13 mouse cellular contexts compared by ENCODE assay signal in genomic region chr12:12802396-12802795, GRCm38 (mm10).
DNase-seq lines count a peak whose midpoint lies in the region; ATAC-seq and TF ChIP-seq lines count a peak whose summit lies in the region.
"Had no signal": no experiment of that assay in that cellular context is flagged by ENCODE, and none has a peak within 500 bp of the region (broad histone marks: within the 10 kb centered on the region; RNA-seq: fewer than 3 reads in every experiment).

No protein-coding gene starts in this region.

- WGBS in heart, embryonic 10.5 days = 29% methylated on average over 11 of the region's 11 CpGs
- WGBS in hindbrain, embryonic 16.5 days = 12% methylated on average over 11 of the region's 11 CpGs
- 19% methylated on average over 11 of the region's 11 CpGs for WGBS in midbrain, postnatal 0 days

- H3K4me3 ChIP-seq in heart, embryonic 10.5 days = no peak overlapping the region
- no peak overlapping the region for H3K4me3 ChIP-seq in hindbrain, embryonic 16.5 days (ENCODE audit: low read length)
- H3K4me3 ChIP-seq in midbrain, postnatal 0 days (ENCODE audit: low read depth, low read length) = no peak overlapping the region
- H3K4me3 ChIP-seq: heart, adult 2 months had no signal

- H3K36me3 ChIP-seq in heart, embryonic 10.5 days = no peaks in the 10 kb centered on the region
- H3K36me3 ChIP-seq in hindbrain, embryonic 16.5 days (ENCODE audit: control insufficient read depth, insufficient read depth, low read length) = no peaks in the 10 kb centered on the region
- no peaks in the 10 kb centered on the region for H3K36me3 ChIP-seq in midbrain, postnatal 0 days (ENCODE audit: insufficient read depth, low read length)

- H3K4me2 ChIP-seq in hindbrain, embryonic 16.5 days (ENCODE audit: low read length) = no peak overlapping the region
- no peak overlapping the region for H3K4me2 ChIP-seq in midbrain, postnatal 0 days (ENCODE audit: low read depth, low read length, poor library complexity, severe bottlenecking)

- no peaks in the 10 kb centered on the region for H3K27me3 ChIP-seq in heart, embryonic 10.5 days (ENCODE audit: insufficient read depth, poor library complexity, severe bottlenecking)
- 0 out of 2 replicates have a peak, but pooled peaks cover 3% of the 10 kb centered on the region for H3K27me3 ChIP-seq in hindbrain, embryonic 16.5 days (replicated peaks; ENCODE audit: control insufficient read depth, insufficient read depth, low read length)
- no peaks in the 10 kb centered on the region for H3K27me3 ChIP-seq in midbrain, postnatal 0 days (ENCODE audit: insufficient read depth, low read length)

- H3K9me3 ChIP-seq in heart, embryonic 10.5 days = no peaks in the 10 kb centered on the region
- H3K9me3 ChIP-seq in hindbrain, embryonic 16.5 days (ENCODE audit: control insufficient read depth, low read length) = no peaks in the 10 kb centered on the region
- no peaks in the 10 kb centered on the region for H3K9me3 ChIP-seq in midbrain, postnatal 0 days (ENCODE audit: low read length)

- intact Hi-C loops in heart, postnatal 14 days (cut with DNase I) = no loop called here

- H3K27ac ChIP-seq in heart, embryonic 10.5 days = 0 out of 2 replicates have a peak overlapping the region, but pooled peaks have one; percentile 43
- H3K27ac ChIP-seq in hindbrain, embryonic 16.5 days (ENCODE audit: low read depth, low read length) = no peak overlapping the region
- H3K27ac ChIP-seq in midbrain, postnatal 0 days (ENCODE audit: low read depth, low read length) = no peak overlapping the region
- H3K27ac ChIP-seq: heart, adult 2 months had no signal

- TF ChIP-seq CTCF in midbrain, postnatal 0 days (IDR thresholded peaks at IDR 0.05) = no peak

- H3K4me1 ChIP-seq in heart, embryonic 10.5 days = peaks cover 20% of the 10 kb centered on the region; the same call in 1 of the 2 replicates
- H3K4me1 ChIP-seq in hindbrain, embryonic 16.5 days (ENCODE audit: control insufficient read depth, insufficient read depth, low read depth, low read length) = peaks cover 3% of the 10 kb centered on the region; the same call in 1 of the 2 replicates
- no peaks in the 10 kb centered on the region for H3K4me1 ChIP-seq in midbrain, postnatal 0 days (ENCODE audit: insufficient read depth, low read length)

- peak overlapping the region; percentile 22; the same call in 1 of the 2 replicates for H3K9ac ChIP-seq in hindbrain, embryonic 16.5 days (ENCODE audit: low read depth, low read length)
- H3K9ac ChIP-seq in midbrain, postnatal 0 days (replicated peaks; ENCODE audit: low read length, poor library complexity, severe bottlenecking) = no peak overlapping the region

- DNase-seq in heart, embryonic 10.5 days (ENCODE audit: low spot score) = no peak
- no peak for DNase-seq in heart, postnatal 4 days
- DNase-seq in embryo, embryonic 10.5 days (ENCODE audit: low spot score) = peak; percentile 90
- no peak for DNase-seq in midbrain, postnatal 0 days (ENCODE audit: low spot score)
- no peak for DNase-seq in heart, adult 9 months (ENCODE audit: low spot score in 2 of 2)
- DNase-seq in thymus, postnatal 36 days = no peak
- no peak for DNase-seq in heart, postnatal 14 days
- DNase-seq: adrenal gland, postnatal 25 days; cerebellum, adult 11 months; heart, adult 2 months; left cerebral cortex, postnatal 4 days; lung, postnatal 14 days had no signal

- ATAC-seq in hindbrain, embryonic 16.5 days = no peak
- ATAC-seq in midbrain, postnatal 0 days (ENCODE audit: low FRiP score) = peak; percentile 44; the same call in 1 of the 2 replicates
